Mouse (Mus musculus) adrenal gland, postnatal 14 days (tissue): ENCODE data around the gene Elmod2. TPM values are rescaled to one million over a fixed set of nuclear protein-coding genes. Genes with fewer than 3 reads are reported as not detected.
A peak's percentile ranks its signal among the peaks of the same experiment; 100 is the strongest.

ENCODE experiments used
- DNase-seq: peaks from one replicate; pipeline ENCODE4 v3.0.0; 2021; ENCODE audit warnings: mixed read lengths
- total RNA-seq: library from RNA; stranded (reverse); gene quantifications from 2 replicates; pipeline ENCODE4 v1.2.3, GENCODE M21; 2021

Elmod2 gene
- total RNA-seq, 1 experiment from 2014 or later = 24.5 TPM

DNA sequence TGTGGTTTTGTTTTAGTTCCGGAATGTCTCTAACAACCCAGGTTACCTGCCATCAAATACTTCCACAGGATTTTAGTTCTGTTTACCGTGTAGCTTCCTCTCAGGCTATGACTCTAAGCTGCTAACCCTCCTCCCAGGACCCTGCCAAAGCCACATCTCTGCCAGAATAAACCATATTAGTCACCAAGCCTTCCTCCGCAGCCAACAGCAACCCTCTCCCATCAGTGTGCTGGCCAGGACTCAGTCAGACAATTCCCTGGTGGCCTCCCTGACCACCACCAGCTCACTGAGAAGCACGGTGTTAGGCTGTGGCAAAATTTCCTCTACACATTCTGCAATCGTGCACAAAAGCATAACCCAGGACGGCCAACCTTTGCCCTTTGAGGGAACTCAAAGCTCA is 53.9 kb downstream of the Elmod2 start:
- peak; percentile 64 for DNase-seq

- DNase-seq = no peak
Measured at GRCm38 (mm10) chr8:83274470-83274869, 57.8 kb downstream of the Elmod2 start.

- DNase-seq = peak; percentile 28
Measured at GRCm38 (mm10) chr8:83272464-83272863, 59.8 kb downstream of the Elmod2 start.

DNA sequence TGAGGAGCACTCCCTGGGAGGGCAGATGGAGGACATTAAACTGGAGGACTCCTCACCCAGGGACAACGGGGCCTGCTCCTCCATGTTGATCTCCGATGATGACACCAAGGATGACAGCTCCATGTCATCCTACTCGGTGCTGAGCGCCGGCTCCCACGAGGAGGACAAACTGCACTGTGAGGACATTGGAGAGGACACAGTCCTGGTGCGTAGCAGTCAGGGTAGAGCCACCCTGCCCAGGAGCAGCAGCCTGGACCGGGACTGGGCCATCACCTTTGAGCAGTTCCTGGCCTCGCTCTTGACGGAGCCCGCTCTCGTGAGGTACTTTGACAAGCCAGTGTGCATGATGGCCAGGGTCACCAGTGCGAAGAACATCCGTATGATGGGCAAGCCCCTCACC is 61.1 kb downstream of the Elmod2 start:
- DNase-seq = no peak

Other genes starting within 250 kb of the Elmod2 start
- gene Tbc1d9, start 167.1 kb downstream of the Elmod2 start, total RNA-seq = 6.6 and 7.8 TPM in 2 replicates
- not detected in 2 replicates for gene Gm10645, start 166.3 kb downstream of the Elmod2 start, total RNA-seq
- gene Ucp1, start 42.1 kb downstream of the Elmod2 start, total RNA-seq = 2,717 and 3,191 TPM in 2 replicates
- not detected in 2 replicates for gene Mgat4d, start 16.0 kb upstream of the Elmod2 start, total RNA-seq
- 0.15 and 0.94 TPM in 2 replicates for gene Clgn, start 57.4 kb upstream of the Elmod2 start, total RNA-seq
- gene Scoc, start 125.9 kb upstream of the Elmod2 start, total RNA-seq = 59.0 and 69.6 TPM in 2 replicates
- not detected in 2 replicates for gene Olfr370, start 203.3 kb upstream of the Elmod2 start, total RNA-seq
- gene Ndufb7, start 234.2 kb upstream of the Elmod2 start, total RNA-seq = 328 TPM in 2 replicates